Mouse (Mus musculus): ENCODE data around the gene Zic4.

The Zic4 gene

DNA sequence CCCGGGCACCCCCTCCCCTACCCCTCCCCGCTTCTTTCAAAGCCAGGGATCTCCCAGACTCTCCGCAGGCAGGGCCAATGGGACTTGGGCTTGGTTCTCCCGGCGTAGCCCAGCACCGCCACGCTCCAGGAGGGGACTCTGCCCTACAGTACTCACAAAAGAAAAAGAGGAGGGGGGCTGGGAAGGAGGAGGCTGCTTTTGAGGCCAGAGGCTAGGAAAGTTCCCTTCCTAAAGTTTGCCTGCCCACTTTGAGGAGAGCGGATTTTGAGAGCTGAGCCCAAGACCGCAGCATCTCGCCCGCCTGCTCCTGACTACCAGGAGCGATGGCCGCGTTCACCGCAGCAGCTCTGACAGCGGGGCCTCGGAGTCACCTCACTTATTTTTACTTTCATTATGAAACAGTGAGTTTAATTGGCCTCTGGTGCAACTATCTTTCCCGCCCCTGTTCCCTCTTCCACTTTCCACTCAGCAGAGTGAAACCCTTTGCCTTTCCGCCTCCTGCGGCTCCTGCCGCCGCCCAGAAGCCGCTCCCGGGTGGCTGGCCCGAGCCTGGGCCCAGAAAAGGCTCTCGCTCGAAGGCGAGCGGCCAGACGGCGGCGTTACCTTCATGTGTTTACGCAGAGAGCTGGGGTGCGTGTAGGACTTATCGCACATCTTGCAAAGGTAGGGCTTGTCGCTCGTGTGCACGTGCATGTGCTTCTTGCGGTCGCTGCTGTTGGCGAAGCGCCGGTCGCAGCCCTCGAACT, at the start of gene Zic4:
Gene Zic4 (plus strand): TSS at position 558 of the 746 bp plus-strand sequence.
- DNase-seq (ENCODE audit: low spot score): no peak

DNA sequence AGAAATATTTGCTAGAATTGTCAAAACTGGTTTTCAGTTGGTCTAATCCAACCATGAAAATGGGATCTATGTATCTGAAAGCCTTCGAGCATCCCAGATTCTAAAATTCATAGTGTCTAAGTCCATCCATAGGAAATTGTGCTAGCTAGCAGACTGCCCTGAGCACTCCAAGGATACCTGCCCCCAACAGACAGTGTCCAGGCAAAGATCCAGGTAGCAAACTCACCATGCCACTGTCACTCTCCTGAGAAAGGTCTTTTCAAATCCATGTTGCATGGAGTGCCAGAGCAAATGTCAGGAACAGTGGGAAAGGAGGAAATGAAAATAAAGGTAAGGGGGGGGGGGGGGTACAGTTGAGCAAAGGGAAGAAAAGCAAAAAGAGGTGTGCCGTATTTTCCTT, 14.6 kb upstream of the Zic4 start:
- DNase-seq (ENCODE audit: low spot score): no peak

DNA sequence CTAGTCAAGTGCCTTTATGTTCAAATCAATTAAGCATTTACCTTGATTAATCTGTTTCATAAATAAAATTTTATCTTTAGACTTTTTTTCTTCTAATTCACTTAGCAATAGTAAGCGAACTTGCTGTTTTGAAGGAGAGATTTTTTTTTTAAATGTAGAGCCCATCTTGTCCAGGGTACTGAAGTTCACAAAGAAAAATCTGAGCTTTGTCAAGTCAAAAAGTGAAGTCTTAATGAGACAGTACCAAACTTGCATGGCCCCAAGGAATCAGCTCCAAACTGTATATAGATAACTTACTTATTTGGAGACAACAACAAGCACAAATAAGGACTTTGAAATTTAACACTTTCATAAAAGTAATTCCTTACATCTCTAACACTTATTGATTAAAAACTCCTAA, 13.5 kb upstream of the Zic4 start:
- DNase-seq (ENCODE audit: low spot score): no peak

DNA sequence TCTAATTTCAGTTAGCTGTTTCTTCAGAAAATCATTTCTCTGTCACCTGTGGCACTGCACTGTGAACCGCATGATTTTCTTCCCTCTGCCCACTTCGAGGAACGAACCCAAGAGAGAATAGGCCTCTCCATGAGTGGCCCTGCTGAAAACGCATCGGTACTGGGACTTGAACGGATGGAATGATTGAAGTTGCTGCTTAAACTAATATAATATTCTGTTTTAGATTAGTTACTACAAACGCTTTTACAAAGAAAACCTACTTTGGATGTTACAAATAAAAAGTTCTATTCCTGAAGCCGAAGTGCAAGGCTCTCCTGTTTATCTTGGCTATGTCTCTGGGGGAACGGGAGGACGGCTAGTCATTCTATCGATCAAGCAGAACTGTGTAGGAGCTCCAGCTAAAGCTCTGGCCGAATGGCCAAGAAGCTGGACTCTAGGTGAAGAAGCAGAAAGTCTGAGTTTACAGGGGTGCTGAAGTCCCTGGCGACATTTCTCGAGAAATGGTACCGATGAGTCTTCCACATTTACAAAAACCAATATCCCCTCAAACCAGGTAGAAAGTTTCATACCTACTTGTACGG, 11.9 kb upstream of the Zic4 start:
- DNase-seq (ENCODE audit: low spot score): no peak

DNA sequence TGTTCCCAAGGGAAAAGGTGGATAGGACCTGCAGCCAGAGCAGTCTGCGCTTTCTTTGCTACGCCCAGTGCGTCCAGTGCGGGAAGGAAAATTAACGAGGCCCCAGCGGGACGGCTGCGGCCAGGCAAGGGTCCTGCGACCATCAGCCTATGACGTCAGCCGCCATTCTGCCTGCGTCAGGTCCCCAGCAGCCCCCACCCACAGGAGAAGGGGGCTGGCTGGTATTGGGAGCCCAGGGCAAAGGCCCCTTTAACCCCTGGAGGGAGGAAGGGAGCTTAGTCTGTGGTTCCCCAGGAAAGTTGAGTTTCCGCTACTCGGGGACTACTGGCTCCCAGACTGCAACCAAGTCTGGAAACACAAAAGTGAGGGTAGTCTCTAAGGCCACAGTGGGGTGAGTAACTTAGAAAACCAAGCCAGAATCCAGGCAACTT, 11.3 kb upstream of the Zic4 start:
- DNase-seq (ENCODE audit: low spot score): no peak

DNA sequence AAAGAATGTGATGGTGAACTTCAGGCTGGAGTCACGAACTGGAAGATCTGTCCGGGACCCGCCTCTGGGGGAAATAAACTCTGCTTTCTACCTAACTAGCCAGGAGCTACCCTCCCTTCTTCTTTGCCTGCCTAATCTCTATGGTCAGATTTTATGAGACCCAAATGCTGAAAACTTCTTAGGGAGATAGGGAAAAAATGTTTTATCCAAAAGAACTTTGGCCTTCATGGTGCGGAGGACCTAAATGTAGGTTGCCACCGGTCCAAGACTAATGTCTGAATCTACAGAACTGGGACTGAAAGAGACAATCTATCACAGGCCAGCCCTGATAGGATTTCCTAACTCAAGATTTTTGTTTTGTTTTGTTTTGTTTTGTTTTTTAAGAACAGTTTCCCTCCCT, 10.9 kb upstream of the Zic4 start:
- no peak for DNase-seq (ENCODE audit: low spot score)

DNA sequence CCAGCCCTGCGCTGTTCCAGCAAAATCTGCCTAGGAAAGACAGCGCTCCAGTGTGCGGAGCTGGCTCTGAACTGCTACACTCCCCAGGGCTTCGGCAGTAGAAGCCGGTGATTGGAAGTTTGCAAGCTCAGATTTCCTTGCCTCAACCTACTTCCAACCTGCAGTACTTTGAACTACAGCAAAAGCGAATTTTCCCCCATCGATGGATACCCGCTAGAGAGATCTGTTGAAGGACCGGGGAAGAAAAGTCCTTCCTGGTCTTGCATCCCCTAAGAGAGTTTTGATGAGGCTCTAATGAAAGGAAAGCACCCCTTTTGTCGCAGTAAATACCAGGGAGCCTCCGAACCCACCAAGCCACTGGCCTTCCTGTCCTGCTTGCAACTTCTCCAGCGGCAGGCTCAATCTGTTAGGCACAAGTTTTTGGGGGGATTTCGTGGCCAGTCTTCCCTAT, 10.2 kb upstream of the Zic4 start:
- no peak for DNase-seq (ENCODE audit: low spot score)

DNA sequence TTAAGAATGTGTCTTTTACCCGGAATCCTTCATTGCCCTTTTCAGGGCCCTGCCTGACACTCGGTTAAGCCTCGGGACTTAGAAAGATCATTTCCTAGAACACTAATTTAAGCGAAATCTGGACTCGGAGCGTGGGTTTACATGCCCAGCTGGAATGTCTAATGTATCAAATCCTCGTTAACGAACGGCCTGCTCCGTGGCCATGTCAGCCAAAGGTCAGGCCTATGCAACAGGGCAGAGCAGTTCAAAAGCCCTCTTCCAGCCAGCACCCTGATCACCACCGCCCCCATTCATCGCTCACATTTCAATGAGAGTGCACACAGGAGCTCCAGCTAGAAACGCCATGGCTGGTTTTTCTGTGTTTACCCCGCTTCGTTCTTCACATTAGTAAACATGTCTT, 9.4 kb upstream of the Zic4 start:
- no peak for DNase-seq (ENCODE audit: low spot score)

DNA sequence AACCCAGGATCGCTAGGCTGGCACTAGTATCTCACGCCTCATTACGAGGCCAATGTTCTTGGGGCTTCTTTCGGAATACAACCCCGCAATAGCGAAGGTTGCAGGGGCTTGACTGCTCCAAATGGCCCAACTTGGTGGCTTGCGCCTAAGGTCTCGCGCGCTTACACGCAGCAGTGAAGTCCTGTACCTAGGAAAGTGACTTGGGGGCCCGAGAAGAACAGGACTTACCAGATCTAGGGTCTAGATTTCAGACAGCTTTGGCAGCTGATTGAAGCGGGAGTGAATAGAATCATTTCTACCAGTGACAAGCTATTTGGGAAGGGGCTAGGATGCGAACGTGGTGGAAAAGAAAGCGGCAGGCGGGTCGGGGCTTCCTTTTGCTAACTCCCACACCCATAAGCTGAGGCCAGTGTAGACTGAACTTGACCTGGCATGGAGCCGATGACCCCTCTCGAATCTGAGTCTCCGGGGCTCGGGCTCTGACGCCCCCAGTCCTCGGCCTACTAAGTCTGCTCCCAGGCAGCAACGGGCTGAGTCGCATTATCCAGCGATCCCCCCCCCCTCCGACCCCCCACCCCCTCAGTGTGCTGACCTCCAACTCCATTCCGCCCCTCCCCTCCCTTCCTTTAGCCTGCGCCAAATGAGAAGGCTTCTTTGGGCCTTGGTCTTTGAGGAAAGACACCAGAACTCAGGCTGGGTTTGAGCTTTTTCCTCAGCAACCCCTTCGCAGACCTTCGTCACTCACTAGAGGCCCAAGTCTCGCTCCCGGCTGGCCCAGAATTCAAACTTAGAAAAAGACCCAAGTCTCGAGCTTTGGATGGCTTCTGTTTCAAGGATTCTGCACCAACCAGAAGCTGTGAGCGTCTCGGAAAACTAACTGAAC, 8.4 kb upstream of the Zic4 start:
- DNase-seq (ENCODE audit: low spot score): no peak

DNA sequence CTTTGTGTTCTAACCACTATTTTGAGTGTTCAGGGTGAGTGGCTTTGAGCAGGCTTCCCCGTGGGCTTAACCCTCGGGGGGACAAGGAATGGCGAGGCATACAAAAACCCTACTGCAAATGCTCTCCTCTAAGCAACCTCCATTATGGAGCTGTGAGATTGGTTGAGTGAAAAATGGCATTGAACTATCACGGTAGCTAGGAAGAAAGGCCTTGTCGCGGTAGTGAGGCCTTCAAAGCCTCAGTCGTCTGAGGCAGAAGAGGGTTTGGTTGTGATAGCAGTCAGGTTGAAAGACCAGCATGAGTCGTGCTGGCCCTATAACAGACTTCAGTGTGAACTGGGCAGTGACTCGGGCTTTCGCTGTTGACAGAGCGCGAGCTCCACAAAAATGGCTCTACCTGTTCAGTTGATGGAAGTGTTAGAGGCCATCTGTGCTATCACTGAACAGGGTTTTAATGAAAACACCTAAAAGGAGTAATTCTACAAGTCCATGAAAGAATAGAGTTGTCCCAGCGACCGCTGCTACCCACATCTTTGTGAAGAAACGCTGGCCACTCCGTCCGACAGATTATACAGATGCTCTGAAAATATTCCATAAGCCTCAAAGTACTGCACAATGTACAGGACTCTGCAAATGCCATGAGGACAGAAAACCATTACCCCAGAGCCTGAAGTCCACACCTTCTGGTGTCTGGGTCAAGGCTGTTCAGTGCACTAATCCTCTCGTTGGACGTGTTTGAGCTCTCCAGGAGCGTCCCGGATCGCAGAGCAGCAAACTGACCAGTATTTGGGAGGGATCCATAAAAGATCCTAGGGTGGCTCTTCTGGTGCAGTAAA, 7.6 kb upstream of the Zic4 start:
- DNase-seq (ENCODE audit: low spot score): no peak

DNA sequence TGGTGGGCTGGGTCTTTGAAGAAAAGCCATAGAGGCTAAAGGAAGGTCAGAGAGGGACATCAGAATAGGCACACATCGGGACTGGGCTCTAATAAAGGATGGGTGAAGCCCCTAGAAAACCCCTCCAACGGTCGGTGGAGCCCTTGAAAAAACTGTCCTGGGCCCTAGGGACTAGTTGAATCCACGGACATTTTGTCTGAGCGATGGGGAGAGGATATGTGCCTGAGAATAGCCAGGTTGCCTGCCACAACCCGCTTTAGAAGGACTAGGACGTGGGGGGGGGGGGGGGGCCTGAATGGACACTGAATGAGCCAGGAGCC, 7.0 kb upstream of the Zic4 start:
- DNase-seq (ENCODE audit: low spot score): no peak

DNA sequence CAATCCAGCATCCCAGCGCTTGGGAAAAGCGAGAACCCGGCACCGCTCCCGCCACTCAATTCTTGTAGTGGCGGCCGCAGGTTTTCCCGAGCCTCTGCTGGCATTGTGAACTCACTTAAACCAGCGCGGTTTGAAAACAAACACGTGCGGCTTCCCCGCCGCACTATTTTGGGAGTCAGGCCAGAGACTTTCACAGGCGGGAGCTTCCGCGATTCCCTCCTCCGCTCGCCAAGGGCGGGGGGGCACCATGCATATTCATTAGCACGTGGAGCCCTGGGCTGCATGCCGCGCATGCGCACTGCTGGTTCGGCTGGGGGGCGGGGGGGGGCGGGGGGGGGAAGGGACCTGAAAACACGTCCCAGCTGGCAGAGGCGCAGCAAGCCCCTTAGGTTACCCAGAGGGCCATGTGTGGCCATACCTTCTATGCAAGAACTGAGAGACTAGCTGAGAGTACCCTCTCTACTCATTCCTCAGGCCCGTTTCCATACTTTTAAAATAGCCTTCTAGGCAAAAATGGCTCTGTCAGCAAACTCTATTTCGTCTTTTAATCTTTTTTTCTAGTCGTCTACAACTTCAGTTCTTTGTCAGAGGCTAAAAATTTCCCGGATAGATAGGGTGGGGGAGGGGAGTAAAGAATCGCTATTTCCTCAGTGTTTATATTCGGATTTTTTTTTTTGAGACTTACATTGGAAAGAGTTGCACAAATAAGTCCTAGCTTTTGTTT, 6.4 kb upstream of the Zic4 start:
- no peak for DNase-seq (ENCODE audit: low spot score)

DNA sequence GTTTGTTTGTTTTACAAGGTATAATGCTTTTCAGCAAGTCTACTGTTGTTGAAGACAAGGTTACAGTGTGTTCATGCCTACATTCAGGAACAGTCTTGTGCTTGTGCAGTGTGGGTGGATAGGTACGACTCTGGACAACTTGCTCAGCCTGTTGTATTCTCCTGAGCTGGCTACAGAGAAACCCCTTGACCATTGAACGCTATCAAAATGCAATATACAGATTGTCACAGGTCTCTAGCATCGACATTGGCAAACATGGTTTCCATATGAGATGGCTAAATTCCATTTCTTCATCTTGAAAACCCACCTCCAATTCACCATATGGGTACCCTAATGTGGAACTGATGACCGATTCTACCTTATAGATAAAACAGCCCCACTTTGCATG, 5.9 kb upstream of the Zic4 start:
- no peak for DNase-seq (ENCODE audit: low spot score)

DNA sequence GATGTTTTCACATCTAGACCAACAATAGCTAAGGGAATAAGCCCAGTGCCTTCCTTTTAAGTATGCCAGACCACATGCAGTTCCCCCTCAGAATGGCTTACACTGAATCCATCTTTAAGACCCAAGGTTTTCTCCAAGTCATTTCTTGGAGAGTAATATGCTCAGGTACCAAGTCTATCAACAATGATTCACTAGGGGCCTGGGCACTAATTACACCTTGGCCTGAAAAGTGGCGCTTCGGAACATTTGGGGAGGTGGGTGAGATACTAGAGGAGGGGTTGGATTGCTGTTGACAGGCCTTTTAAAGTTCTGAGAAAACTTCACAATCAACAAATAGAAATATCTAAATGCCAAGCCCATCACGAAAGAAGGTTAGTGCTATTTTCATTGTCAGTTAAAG, 4.9 kb upstream of the Zic4 start:
- no peak for DNase-seq (ENCODE audit: low spot score)

DNA sequence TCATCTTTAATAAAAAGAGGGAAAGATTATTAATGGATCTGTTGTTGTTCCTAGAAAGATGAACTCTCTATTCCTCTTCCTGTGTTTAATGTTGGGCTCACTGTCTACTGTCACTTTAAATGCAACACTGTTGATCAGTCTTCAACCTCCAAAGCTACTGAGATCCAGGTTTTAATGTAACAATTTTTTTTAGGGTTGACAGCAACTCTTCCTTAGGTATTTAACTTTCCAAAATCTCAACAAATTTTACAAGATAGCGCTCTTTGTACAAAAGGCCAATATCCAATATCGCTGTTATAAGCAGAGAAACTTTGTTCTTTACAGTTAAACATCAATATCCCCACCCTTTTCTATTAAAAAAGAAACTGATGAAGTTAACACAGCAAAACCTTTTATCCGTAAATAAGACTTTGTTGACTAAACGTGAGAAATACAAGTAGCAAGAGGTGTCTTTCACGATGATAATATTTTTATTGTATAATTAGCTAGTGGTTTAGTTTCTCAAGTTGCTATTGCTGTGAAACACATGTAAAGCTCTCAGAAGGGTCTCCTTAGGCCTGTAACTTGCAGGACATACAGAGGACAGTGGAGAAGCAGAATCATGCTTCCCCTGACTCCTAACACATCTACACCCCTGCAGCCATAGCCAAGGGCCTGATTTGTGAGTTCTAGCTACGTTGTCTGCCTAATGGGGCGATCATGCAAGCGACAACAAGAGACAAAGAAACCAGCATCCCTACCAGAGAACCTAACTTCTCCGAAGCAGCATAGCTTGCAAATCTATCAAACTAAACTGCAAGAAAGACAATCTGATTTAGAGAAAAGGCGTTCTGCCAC, 3.1 kb upstream of the Zic4 start:
- DNase-seq (ENCODE audit: low spot score): no peak

DNA sequence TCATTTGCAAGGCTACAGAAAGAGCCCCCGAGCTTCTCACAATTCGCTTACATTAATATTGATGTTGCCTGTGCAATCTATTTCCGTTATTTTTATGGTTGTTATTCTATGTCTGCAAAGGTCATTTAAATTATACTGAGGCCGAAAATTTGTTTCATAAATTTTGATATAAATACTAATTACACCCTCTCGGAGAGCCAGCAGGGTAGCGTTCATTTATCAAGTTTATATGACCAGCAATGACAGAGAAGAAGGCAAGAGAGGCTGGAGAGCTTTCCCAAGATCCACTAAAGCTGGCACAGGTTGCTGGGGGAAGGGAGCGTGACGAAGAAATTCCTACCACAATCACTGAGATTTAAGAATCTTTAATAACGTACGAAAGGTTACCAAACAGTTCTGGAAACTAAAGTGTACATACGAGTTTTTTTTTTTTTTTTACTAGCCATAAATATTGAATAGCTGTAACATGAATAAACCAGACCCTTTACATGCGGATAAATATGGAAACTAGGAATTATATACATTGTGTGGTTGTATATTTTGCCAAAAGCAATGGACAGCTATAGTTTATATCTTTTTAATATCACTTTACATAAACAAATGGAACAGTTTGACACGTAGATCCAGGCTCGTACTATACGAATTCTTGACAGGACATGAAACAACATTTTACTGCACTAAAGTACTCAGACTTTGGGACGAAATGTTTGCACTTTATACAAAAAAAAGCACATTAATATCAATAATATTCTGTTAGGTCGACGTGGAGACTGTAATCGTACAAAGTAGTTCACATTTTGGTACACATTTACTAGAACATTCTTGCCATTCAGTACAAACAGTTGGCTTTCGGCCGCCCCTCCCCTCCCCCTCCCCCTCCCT, 1.8 kb upstream of the Zic4 start:
- DNase-seq (ENCODE audit: low spot score): no peak

DNA sequence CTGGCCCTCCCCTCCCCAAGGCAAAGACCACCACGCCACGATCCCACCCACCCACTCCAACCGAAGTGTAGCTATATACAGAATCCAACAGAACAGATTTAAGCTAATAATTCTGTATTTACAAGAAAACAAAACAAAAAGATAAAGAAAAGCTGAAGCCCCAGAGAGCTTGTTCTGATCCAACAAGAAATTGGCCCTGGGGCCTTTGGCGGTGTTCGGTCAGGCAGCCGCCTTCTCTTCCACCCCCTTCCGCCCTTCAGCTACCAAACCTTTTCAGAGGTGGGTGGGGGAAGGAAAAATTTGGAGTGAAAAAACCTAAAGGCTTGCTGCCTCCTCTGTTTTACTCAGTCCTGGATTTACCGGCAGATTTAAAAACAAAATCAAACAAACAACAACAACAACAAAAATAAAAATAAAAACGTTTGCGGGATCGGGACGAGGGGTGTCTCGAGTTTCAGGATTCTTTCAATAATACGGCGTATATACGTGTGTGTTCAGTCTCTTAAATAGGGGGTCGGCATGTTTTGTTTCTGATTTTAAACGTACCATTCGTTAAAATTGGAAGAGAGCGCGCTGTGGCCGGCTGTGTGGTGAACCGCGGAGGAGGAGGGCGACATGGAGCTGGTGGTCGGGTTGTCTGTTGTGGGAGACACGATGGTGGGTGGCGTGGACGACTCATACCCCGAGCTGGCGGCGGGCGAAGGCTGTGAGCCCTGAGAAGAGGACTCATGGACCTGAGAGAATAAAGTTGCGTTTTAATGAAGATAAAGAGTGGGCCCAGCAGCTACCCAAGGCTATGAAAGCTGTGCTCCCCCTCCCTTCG, 969 bp upstream of the Zic4 start:
- DNase-seq (ENCODE audit: low spot score): no peak

DNA sequence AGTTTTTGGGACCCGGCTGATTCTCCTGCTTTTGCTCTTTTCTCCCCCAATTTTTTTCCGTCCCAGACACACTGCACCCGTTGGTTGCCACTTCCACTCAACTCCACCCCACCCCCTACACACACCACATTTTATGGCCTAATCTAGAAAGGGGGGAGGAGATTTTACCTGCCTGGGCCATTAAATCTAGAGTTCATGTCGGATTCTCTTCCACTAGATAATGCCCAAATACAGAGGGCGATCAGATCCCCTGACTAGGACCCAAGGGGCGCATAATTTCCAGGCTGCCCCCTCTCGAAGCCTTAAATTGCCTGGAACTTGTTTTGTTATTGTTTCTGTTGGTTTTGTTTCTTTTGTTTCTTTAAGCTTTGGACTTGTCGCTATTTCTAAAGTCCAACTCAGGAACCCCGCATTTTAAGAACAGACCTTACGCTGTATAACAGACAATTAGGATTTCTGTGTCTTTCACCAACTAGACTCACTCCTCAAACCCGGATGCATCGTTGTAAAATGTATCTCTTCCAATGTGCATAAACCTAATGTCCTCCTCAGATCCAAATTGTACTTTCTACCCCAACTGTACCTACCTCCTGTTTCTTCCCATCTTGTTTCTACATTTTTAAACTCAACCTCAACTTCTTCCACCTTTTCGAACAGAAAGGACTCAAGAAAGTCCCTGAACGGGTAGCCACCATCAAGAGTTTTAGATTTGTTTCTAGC, 958 bp downstream of the Zic4 start:
- no peak for DNase-seq (ENCODE audit: low spot score)
